Mouse (Mus musculus): ENCODE results near the gene Rph3al. TPM values are rescaled to one million over a fixed set of nuclear protein-coding genes. Genes with fewer than 3 reads are reported as not detected.

Gene Rph3al
- total and polyA plus RNA-seq, 2 experiments from 2014 or later = 3.0 to 4.0 TPM

GRCm38 (mm10) chr11:75976748-75977147 lies 38.5 kb upstream of the Rph3al start:
- H3K9me3 ChIP-seq (ENCODE audit: low read length) = no peaks in the 10 kb centered on the region
- no peak overlapping the region for H3K4me3 ChIP-seq (ENCODE audit: low read depth, low read length)
- ATAC-seq (ENCODE audit: low FRiP score) = no peak
- no peaks in the 10 kb centered on the region for H3K36me3 ChIP-seq (ENCODE audit: insufficient read depth, low read length)
- no peak overlapping the region for H3K4me2 ChIP-seq (ENCODE audit: low read depth, low read length, poor library complexity, severe bottlenecking)
- no peaks in the 10 kb centered on the region for H3K27me3 ChIP-seq (ENCODE audit: insufficient read depth, low read length)
- TF ChIP-seq CTCF (IDR thresholded peaks at IDR 0.05) = no peak
- DNase-seq (ENCODE audit: low spot score) = no peak
- no peaks in the 10 kb centered on the region for H3K4me1 ChIP-seq (ENCODE audit: insufficient read depth, low read length)
- H3K27ac ChIP-seq (ENCODE audit: low read depth, low read length) = no peak overlapping the region
- no peak overlapping the region for H3K9ac ChIP-seq (replicated peaks; ENCODE audit: low read length, poor library complexity, severe bottlenecking)
- 74% methylated on average over 8 of the region's 8 CpGs for WGBS

GRCm38 (mm10) chr11:75973988-75974387 lies 35.8 kb upstream of the Rph3al start:
- Histone ChIP-seq H3K9ac (replicated peaks; ENCODE audit: low read length, poor library complexity, severe bottlenecking) (no peak overlapping the region), H3K27ac (ENCODE audit: low read depth, low read length) (no peak overlapping the region), H3K4me2 (ENCODE audit: low read depth, low read length, poor library complexity, severe bottlenecking) (no peak overlapping the region), H3K27me3 (ENCODE audit: insufficient read depth, low read length) (no peaks in the 10 kb centered on the region), H3K4me1 (ENCODE audit: insufficient read depth, low read length) (no peaks in the 10 kb centered on the region; the same call in 1 of the 2 replicates), H3K9me3 (ENCODE audit: low read length) (no peaks in the 10 kb centered on the region), H3K36me3 (ENCODE audit: insufficient read depth, low read length) (no peaks in the 10 kb centered on the region), H3K4me3 (ENCODE audit: low read depth, low read length) (no peak overlapping the region)
- TF ChIP-seq CTCF (IDR thresholded peaks at IDR 0.05) = peak; percentile 53
- WGBS = 94% methylated on average over 1 of the region's 1 CpGs
- DNase-seq (ENCODE audit: low spot score) (no peak), ATAC-seq (ENCODE audit: low FRiP score) (no peak)

- Histone ChIP-seq H3K27ac (ENCODE audit: low read depth, low read length) (no peak overlapping the region), H3K27me3 (ENCODE audit: insufficient read depth, low read length) (no peaks in the 10 kb centered on the region), H3K9ac (replicated peaks; ENCODE audit: low read length, poor library complexity, severe bottlenecking) (no peak overlapping the region; the same call in 1 of the 2 replicates), H3K9me3 (ENCODE audit: low read length) (no peaks in the 10 kb centered on the region), H3K36me3 (ENCODE audit: insufficient read depth, low read length) (no peaks in the 10 kb centered on the region), H3K4me3 (ENCODE audit: low read depth, low read length) (no peak overlapping the region), H3K4me1 (ENCODE audit: insufficient read depth, low read length) (no peaks in the 10 kb centered on the region; the same call in 1 of the 2 replicates), H3K4me2 (ENCODE audit: low read depth, low read length, poor library complexity, severe bottlenecking) (no peak overlapping the region)
- ATAC-seq (ENCODE audit: low FRiP score) (no peak), DNase-seq (ENCODE audit: low spot score) (peak; percentile 21)
- WGBS = 26% methylated on average over 7 of the region's 7 CpGs
- no peak for TF ChIP-seq CTCF (IDR thresholded peaks at IDR 0.05)
Observed at GRCm38 (mm10) chr11:75972916-75973567, 34.8 kb upstream of the Rph3al start.

GRCm38 (mm10) chr11:75972188-75972587 lies 34.0 kb upstream of the Rph3al start:
- WGBS = 76% methylated on average over 3 of the region's 3 CpGs
- H3K27ac ChIP-seq (ENCODE audit: low read depth, low read length) = no peak overlapping the region
- no peaks in the 10 kb centered on the region for H3K27me3 ChIP-seq (ENCODE audit: insufficient read depth, low read length)
- TF ChIP-seq CTCF (IDR thresholded peaks at IDR 0.05) = no peak
- H3K4me2 ChIP-seq (ENCODE audit: low read depth, low read length, poor library complexity, severe bottlenecking) = no peak overlapping the region
- H3K9me3 ChIP-seq (ENCODE audit: low read length) = no peaks in the 10 kb centered on the region
- H3K4me1 ChIP-seq (ENCODE audit: insufficient read depth, low read length) = no peaks in the 10 kb centered on the region; the same call in 1 of the 2 replicates
- DNase-seq (ENCODE audit: low spot score) (no peak), ATAC-seq (ENCODE audit: low FRiP score) (no peak)
- H3K36me3 ChIP-seq (ENCODE audit: insufficient read depth, low read length) = no peaks in the 10 kb centered on the region
- H3K4me3 ChIP-seq (ENCODE audit: low read depth, low read length) = no peak overlapping the region
- no peak overlapping the region for H3K9ac ChIP-seq (replicated peaks; ENCODE audit: low read length, poor library complexity, severe bottlenecking)

- Histone ChIP-seq H3K4me1 (ENCODE audit: insufficient read depth, low read length) (peaks cover 3% of the 10 kb centered on the region; the same call in 1 of the 2 replicates), H3K9ac (replicated peaks; ENCODE audit: low read length, poor library complexity, severe bottlenecking) (no peak overlapping the region), H3K27me3 (ENCODE audit: insufficient read depth, low read length) (no peaks in the 10 kb centered on the region; the same call in 1 of the 2 replicates), H3K4me3 (ENCODE audit: low read depth, low read length) (no peak overlapping the region), H3K4me2 (ENCODE audit: low read depth, low read length, poor library complexity, severe bottlenecking) (no peak overlapping the region), H3K36me3 (ENCODE audit: insufficient read depth, low read length) (no peaks in the 10 kb centered on the region), H3K27ac (ENCODE audit: low read depth, low read length) (no peak overlapping the region), H3K9me3 (ENCODE audit: low read length) (no peaks in the 10 kb centered on the region)
- 20% methylated on average over 3 of the region's 3 CpGs for WGBS
- no peak for ATAC-seq (ENCODE audit: low FRiP score)
- no peak for DNase-seq (ENCODE audit: low spot score)
- TF ChIP-seq CTCF (IDR thresholded peaks at IDR 0.05) = peak; percentile 38
Observed at GRCm38 (mm10) chr11:75970629-75971028, 32.4 kb upstream of the Rph3al start.

- 85% methylated on average over 6 of the region's 6 CpGs for WGBS
- DNase-seq (ENCODE audit: low spot score) = no peak
- Histone ChIP-seq H3K27me3 (ENCODE audit: insufficient read depth, low read length) (no peaks in the 10 kb centered on the region; the same call in 1 of the 2 replicates), H3K27ac (ENCODE audit: low read depth, low read length) (no peak overlapping the region), H3K4me1 (ENCODE audit: insufficient read depth, low read length) (peaks cover 16% of the 10 kb centered on the region), H3K9me3 (ENCODE audit: low read length) (no peaks in the 10 kb centered on the region), H3K36me3 (ENCODE audit: insufficient read depth, low read length) (no peaks in the 10 kb centered on the region), H3K4me2 (ENCODE audit: low read depth, low read length, poor library complexity, severe bottlenecking) (no peak overlapping the region), H3K4me3 (ENCODE audit: low read depth, low read length) (no peak overlapping the region), H3K9ac (replicated peaks; ENCODE audit: low read length, poor library complexity, severe bottlenecking) (no peak overlapping the region)
- no peak for TF ChIP-seq CTCF (IDR thresholded peaks at IDR 0.05)
- ATAC-seq (ENCODE audit: low FRiP score) = no peak
Observed at GRCm38 (mm10) chr11:75968761-75969160, 30.5 kb upstream of the Rph3al start.

Measured in midbrain, postnatal 0 days (tissue).